1 mouse cellular context compared by ENCODE assay signal in the genomic region with DNA sequence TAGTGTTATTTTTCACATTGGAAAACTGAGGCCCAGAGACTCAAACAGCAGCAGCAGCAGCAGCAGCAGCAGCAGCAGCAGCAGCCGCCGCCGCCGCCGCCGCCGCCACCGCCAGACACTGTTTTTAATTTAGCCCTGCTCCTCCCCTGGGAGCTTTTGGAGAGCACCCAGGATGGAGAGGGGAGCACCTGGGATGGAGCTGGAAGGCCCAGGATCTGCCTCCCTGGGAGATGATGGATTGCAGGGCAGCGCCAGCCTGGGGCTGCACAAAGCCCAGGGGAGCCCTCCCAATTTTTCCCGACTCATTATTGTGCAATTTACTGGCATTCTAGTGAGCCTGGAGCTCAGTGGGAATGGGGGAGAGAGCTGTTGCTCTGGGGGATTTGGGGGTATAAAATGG.
A peak's percentile ranks its signal among the peaks of the same experiment; 100 is the strongest.
TF ChIP-seq lines count a peak whose summit lies in the region.

No protein-coding gene starts in this region.

TF ChIP-seq in C2C12, 6 proteins besides CTCF, POLR2A, EP300 and RAD21:
- TF ChIP-seq CEBPB (IDR thresholded peaks at IDR 0.05; ENCODE audit: low read depth) = peak; percentile 94
- no peak for TF ChIP-seq FOSL1 (IDR thresholded peaks at IDR 0.05; ENCODE audit: insufficient read depth, low read length, poor library complexity, severe bottlenecking)
